Mouse (Mus musculus) C2C12 (cell line): ENCODE measurements around the gene Zfp277.

Experiments
- CEBPB ChIP-seq: IDR thresholded peaks from one replicate; pipeline ENCODE4 v1.6.1; 2011; ENCODE audit warnings: low read depth, mild to moderate bottlenecking, control low read depth, moderate library complexity
- CTCF ChIP-seq: IDR thresholded peaks from one replicate; pipeline ENCODE4 v1.5.1; 2011; ENCODE audit not compliant: control insufficient read depth, insufficient read depth, insufficient read length
- MAX ChIP-seq: IDR thresholded peaks from one replicate; pipeline ENCODE4 v1.6.1; 2011; ENCODE audit warnings: mild to moderate bottlenecking, control low read depth
- MYOD1 ChIP-seq: IDR thresholded peaks from one replicate; pipeline ENCODE4 v1.6.1; 2011; ENCODE audit warnings: low read depth; ENCODE audit not compliant: control insufficient read depth, insufficient read length
- MYOG ChIP-seq: IDR thresholded peaks from one replicate; pipeline ENCODE4 v1.6.1; 2011; ENCODE audit not compliant: control insufficient read depth, insufficient read length; ENCODE audit errors: extremely low read depth

- TF ChIP-seq CTCF: no peak
- TF ChIP-seq MAX: no peak
- no peak for TF ChIP-seq MYOG
- no peak for TF ChIP-seq CEBPB
- TF ChIP-seq MYOD1: no peak
These were observed 62.0 kb downstream of the Zfp277 start for GRCm38 (mm10) chr12:40383718-40384117.
